Mouse (Mus musculus) B cell, adult (primary cell): ENCODE data around the gene Mdp1. TPM values are rescaled to one million over a fixed set of nuclear protein-coding genes. Genes with fewer than 3 reads are reported as not detected.

Source experiments
- total RNA-seq: library from RNA; stranded (reverse); gene quantifications from 4 replicates; pipeline ENCODE4 v1.2.4, GENCODE M21; 2023; ENCODE audit not compliant: inconsistent age

Gene Mdp1
- 48.6 to 57.5 TPM (median 51.4 TPM) in 4 replicates for total RNA-seq

GRCm38 (mm10) chr14:55659960-55660573 lies at the start of gene Mdp1:
Gene Mdp1, minus strand, starts transcription at chr14:55660508.

GRCm38 (mm10) chr14:55681160-55682117 lies 21.1 kb upstream of the Mdp1 start, which contains the start of gene Tinf2:
Gene Tinf2, minus strand, starts transcription at chr14:55681820.

GRCm38 (mm10) chr14:55671833-55672740 lies 11.8 kb upstream of the Mdp1 start, which contains the start of the genes Gmpr2 and Nedd8:
Gene Gmpr2, plus strand, starts transcription at chr14:55671941.
Gene Nedd8, minus strand, starts transcription at chr14:55672124.

GRCm38 (mm10) chr14:55649884-55650283 lies 10.4 kb downstream of the Mdp1 start, which contains the start of gene Tssk4:
Gene Tssk4, plus strand, starts transcription at chr14:55650184.

GRCm38 (mm10) chr14:55643060-55643907 lies 17.0 kb downstream of the Mdp1 start, which contains the start of gene Tm9sf1:
Gene Tm9sf1, minus strand, starts transcription at chr14:55643806.

GRCm38 (mm10) chr14:55637795-55638194 lies 22.5 kb downstream of the Mdp1 start, which contains the start of gene Gm49378:
Gene Gm49378, minus strand, starts transcription at chr14:55637895.

GRCm38 (mm10) chr14:55635523-55636007 lies 24.7 kb downstream of the Mdp1 start, which contains the start of gene Ipo4:
Gene Ipo4, minus strand, starts transcription at chr14:55635957.

GRCm38 (mm10) chr14:55617822-55618221 lies 42.5 kb downstream of the Mdp1 start, which contains the start of gene Rec8:
Gene Rec8, plus strand, starts transcription at chr14:55618037.

Other genes starting within 250 kb of the Mdp1 start
- 19.5 to 36.7 TPM (median 22.7 TPM) in 4 replicates for gene Dhrs4, start 181.8 kb downstream of the Mdp1 start, total RNA-seq
- gene Carmil3, start 169.9 kb downstream of the Mdp1 start, total RNA-seq = 4.4 to 6.7 TPM (median 5.7 TPM) in 4 replicates
- gene Cpne6, start 150.1 kb downstream of the Mdp1 start, total RNA-seq = not detected in 4 replicates
- gene Nrl, start 135.5 kb downstream of the Mdp1 start, total RNA-seq = not detected in 4 replicates
- 44.0 to 58.0 TPM (median 50.7 TPM) in 4 replicates for gene Pck2, start 120.2 kb downstream of the Mdp1 start, total RNA-seq
- 80.8 to 92.0 TPM (median 87.8 TPM) in 4 replicates for gene Dcaf11, start 100.5 kb downstream of the Mdp1 start, total RNA-seq
- gene A730061H03Rik, start 100.1 kb downstream of the Mdp1 start, total RNA-seq = 3.9 to 9.7 TPM (median 8.6 TPM) in 4 replicates
- gene Fitm1, start 84.9 kb downstream of the Mdp1 start, total RNA-seq = not detected in 4 replicates
- 237 to 297 TPM (median 278 TPM) in 4 replicates for gene Psme1, start 82.4 kb downstream of the Mdp1 start, total RNA-seq
- 4.8 to 8.4 TPM (median 7.1 TPM) in 4 replicates for gene Emc9, start 75.2 kb downstream of the Mdp1 start, total RNA-seq
- 270 to 386 TPM (median 320 TPM) in 4 replicates for gene Psme2, start 69.4 kb downstream of the Mdp1 start, total RNA-seq
- gene Rnf31, start 68.8 kb downstream of the Mdp1 start, total RNA-seq = 98.7 to 119 TPM (median 107 TPM) in 4 replicates
- 84.6 to 115 TPM (median 102 TPM) in 4 replicates for gene Irf9, start 56.9 kb downstream of the Mdp1 start, total RNA-seq
- gene Rec8, start 42.5 kb downstream of the Mdp1 start, total RNA-seq = 0.84 to 1.9 TPM (median 1.3 TPM) in 4 replicates
- gene Ipo4, start 24.6 kb downstream of the Mdp1 start, total RNA-seq = 42.8 to 71.0 TPM (median 59.7 TPM) in 4 replicates
- 1.2 to 6.3 TPM (median 3.5 TPM) in 4 replicates for gene Gm49378, start 22.6 kb downstream of the Mdp1 start, total RNA-seq
- gene Tm9sf1, start 16.7 kb downstream of the Mdp1 start, total RNA-seq = 43.5 to 50.3 TPM (median 46.2 TPM) in 4 replicates
- gene Tssk4, start 10.3 kb downstream of the Mdp1 start, total RNA-seq = 2.7 to 3.3 TPM (median 3.2 TPM) in 4 replicates
- gene Gmpr2, start 11.4 kb upstream of the Mdp1 start, total RNA-seq = 21.8 to 29.4 TPM (median 27.7 TPM) in 4 replicates
- 173 to 208 TPM (median 188 TPM) in 4 replicates for gene Nedd8, start 11.6 kb upstream of the Mdp1 start, total RNA-seq
- 158 to 162 TPM (median 159 TPM) in 4 replicates for gene Tinf2, start 21.3 kb upstream of the Mdp1 start, total RNA-seq
- 1.2 to 3.0 TPM (median 1.2 TPM) in 4 replicates for gene Tgm1, start 53.4 kb upstream of the Mdp1 start, total RNA-seq
- 73.0 to 82.3 TPM (median 79.9 TPM) in 4 replicates for gene Rabggta, start 61.8 kb upstream of the Mdp1 start, total RNA-seq
- gene Dhrs1, start 85.2 kb upstream of the Mdp1 start, total RNA-seq = 23.1 to 26.7 TPM (median 25.5 TPM) in 4 replicates
- 29.2 to 37.3 TPM (median 34.5 TPM) in 4 replicates for gene Nop9, start 85.2 kb upstream of the Mdp1 start, total RNA-seq
- not detected in 4 replicates for gene Cideb, start 98.0 kb upstream of the Mdp1 start, total RNA-seq
- gene Ltb4r2, start 100.9 kb upstream of the Mdp1 start, total RNA-seq = 0.22 to 0.84 TPM (median 0.36 TPM) in 3 of 4 replicates, not detected in the other
- gene Ltb4r1, start 105.5 kb upstream of the Mdp1 start, total RNA-seq = not detected in 4 replicates
- gene Adcy4, start 123.6 kb upstream of the Mdp1 start, total RNA-seq = 0.24 to 1.4 TPM (median 0.48 TPM) in 3 of 4 replicates, not detected in the other
- 86.4 to 109 TPM (median 93.4 TPM) in 4 replicates for gene Ripk3, start 128.4 kb upstream of the Mdp1 start, total RNA-seq
- not detected in 4 replicates for gene Nfatc4, start 162.6 kb upstream of the Mdp1 start, total RNA-seq
- 0.06 to 0.09 TPM in 2 of 4 replicates, not detected in the others for gene Nynrin, start 193.5 kb upstream of the Mdp1 start, total RNA-seq
- gene Cbln3, start 223.9 kb upstream of the Mdp1 start, total RNA-seq = 0.22 TPM in 1 of 4 replicates, not detected in the others
- gene Khnyn, start 224.4 kb upstream of the Mdp1 start, total RNA-seq = 92.3 to 98.0 TPM (median 96.5 TPM) in 4 replicates
- gene Sdr39u1, start 239.8 kb upstream of the Mdp1 start, total RNA-seq = 25.6 to 37.3 TPM (median 31.5 TPM) in 4 replicates